Mouse (Mus musculus) left cerebral cortex, adult 2 months (tissue): ENCODE results near the gene Fam53b. TPM values are rescaled to one million over a fixed set of nuclear protein-coding genes. Genes with fewer than 3 reads are reported as not detected.

Experiments used
- DNase-seq, 2 experiments: peaks; one replicate each; pipeline ENCODE4 v3.0.0; 2021 to 2022; ENCODE audit warnings: low spot score in 2 of 2, mixed read lengths in 1 of 2; ENCODE audit errors: extremely low spot score in 1 of 2
- H3K27ac ChIP-seq: fragments of 200-600 bp; 2 replicates; pipeline ENCODE4 v1.8.1; 2022
- H3K4me3 ChIP-seq: fragments of 200-600 bp; 2 replicates; pipeline ENCODE4 v1.8.1; 2022
- CTCF ChIP-seq: fragments of 200-600 bp; IDR thresholded peaks from 2 replicates; pipeline ENCODE4 v1.8.1; 2022; ENCODE audit warnings: antibody characterized with exemption, mild to moderate bottlenecking, moderate library complexity
- intact Hi-C: fragments of 180-260 bp; cut with DNase I; formaldehyde crosslinking; loops from one replicate; pipeline ENCODE4 v1.15.1; 2025
- total RNA-seq, 2 experiments: library from RNA; stranded (reverse); gene quantifications; 2 replicates each; pipeline ENCODE4 v1.2.3; 2021

Gene Fam53b
- total RNA-seq, 2 experiments from 2014 or later, result 57.1 to 75.2 TPM

DNA sequence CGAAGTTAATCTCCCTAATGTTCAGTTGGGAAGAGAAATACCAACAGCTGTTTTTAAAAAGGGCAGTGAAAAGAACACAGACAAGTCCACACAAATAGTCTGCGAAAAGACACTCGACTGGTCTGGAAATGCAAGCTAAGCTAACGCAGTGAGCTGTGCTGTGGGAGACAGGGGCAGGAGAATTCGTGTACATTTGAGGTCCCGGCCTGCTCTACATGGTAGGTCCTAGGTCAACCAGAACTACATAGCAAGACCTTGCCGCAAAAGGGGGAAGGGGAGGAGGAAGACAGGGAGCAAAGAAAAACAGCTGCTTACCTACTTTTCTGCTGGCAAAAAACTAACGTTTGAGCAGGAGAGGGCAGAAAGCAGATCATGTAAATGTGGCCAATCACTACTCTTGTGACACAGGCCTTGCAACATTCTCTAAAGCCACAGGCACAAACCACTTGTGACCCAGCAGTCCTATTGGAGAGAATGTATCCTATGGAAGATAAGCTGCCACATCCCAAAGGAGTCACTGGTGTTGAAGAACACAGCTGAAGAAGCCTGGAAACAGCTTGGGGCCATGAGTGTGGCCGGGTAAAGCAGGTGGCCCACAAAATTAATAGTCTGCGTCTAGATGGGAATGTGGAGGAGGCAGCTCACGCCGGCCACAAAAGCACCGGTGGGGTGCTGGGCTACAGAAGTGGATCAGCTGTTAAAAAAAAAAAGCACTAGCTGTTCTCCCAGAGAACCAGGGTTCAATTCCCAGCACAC lies 87.4 kb downstream of the Fam53b start:
- Histone ChIP-seq H3K4me3 (no peak overlapping the region), H3K27ac (peak overlapping the region; percentile 33; the same call in 1 of the 2 replicates)
- no peak for DNase-seq
- intact Hi-C loops, result no loop called here
- no peak for TF ChIP-seq CTCF

DNA sequence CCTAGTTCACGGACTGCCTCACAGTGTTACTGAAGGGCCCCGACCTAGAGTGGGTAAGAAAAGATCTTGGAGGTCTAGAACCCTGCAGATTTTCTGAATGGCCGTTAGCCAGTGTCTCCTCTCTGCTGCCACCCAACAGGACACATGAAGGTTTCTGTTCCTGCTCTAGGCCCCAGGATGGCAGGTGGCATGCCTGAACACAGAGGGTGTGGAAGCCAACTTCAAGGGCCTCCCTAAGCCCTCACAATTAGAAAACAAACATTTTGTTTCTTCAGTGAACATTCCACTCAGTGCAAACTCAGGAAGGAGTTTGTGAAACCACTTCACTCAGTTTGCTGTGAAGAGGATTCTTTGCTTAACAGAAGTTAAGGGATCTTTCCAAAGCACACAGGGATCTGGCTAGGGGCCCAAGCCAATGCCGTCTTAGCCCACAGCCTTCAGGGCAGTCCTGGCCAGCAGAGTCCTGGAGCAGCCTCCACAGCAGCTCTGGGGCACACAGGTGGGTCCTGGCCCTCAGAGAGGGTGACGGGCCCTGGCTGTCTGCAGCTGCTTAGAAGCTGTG lies 89.1 kb downstream of the Fam53b start:
- Histone ChIP-seq H3K4me3 (no peak overlapping the region), H3K27ac (peak overlapping the region; percentile 75)
- TF ChIP-seq CTCF, result no peak
- peak in 1 of 2 experiments; percentile 6 for DNase-seq
- intact Hi-C loops, result no loop called here

DNA sequence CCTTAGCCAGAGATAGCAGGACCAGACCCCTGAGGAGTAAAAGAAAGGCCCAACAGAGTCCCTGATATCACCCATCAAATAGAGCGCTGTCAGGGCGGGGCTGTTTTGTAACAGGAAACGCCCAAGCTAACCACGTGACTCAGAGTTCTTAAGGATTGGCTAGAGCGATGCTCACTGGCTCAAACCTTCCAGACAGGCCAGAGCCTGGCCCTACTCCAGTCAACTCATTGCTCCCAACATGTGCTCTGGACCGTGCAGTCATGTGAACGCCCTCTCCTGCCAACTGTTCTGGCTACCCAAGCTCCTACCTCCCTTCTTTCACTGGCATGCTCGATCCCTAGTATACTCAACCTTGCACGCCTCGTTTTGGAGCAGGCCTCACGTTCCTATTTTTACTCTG lies 89.8 kb downstream of the Fam53b start:
- intact Hi-C loops, result no loop called here
- Histone ChIP-seq H3K27ac (peak overlapping the region; percentile 75), H3K4me3 (no peak overlapping the region)
- no peak for TF ChIP-seq CTCF
- peak in 1 of 2 experiments; percentile 11 for DNase-seq

DNA sequence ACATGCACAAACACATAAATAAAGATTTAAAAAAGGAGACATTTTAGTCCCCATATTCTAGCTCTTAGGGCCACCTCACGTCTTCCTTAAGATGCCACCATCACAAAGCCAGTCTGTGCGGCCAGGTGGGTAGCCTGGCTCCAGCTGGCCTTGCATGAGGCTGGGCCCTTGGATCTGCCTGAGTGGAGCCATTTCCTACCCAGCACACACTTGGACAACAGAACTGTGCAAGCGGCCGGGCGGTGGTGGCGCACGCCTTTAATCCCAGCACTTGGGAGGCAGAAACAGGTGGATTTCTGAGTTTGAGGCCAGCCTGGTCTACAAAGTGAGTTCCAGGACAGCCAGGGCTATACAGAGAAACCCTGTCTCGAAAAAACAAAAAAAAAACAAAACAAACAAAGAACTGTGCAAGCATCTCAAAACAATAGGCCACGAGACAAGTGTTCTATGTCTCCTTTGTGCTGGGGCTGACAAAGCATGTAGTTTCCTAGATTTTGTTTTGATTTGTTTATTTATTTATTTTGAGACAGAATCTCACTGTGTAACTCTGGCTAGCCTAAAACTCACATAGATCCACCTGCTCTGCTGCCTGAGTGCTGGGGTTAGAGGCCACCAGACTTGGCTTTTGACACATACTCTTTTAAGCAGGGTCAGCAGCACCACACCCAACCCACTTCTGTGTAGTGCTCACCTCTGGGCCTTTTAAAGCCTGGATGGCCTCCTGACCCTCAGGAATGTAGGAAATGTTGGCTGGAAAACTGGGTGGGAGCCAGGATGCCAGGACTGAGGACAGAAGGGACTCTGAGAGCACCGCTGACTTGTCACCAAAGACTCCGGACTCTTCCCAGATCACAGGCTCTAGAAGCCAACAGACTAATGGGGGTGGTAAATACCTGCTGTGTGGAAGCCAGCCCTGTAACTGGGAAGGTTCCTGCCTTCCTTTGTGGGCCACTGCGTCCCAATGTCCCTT lies 91.0 kb downstream of the Fam53b start:
- H3K4me3 ChIP-seq, result no peak overlapping the region
- intact Hi-C loops, result no loop called here
- H3K27ac ChIP-seq, result peak overlapping the region; percentile 78
- no peak for TF ChIP-seq CTCF
- DNase-seq, result peak in 1 of 2 experiments; percentile 10

DNA sequence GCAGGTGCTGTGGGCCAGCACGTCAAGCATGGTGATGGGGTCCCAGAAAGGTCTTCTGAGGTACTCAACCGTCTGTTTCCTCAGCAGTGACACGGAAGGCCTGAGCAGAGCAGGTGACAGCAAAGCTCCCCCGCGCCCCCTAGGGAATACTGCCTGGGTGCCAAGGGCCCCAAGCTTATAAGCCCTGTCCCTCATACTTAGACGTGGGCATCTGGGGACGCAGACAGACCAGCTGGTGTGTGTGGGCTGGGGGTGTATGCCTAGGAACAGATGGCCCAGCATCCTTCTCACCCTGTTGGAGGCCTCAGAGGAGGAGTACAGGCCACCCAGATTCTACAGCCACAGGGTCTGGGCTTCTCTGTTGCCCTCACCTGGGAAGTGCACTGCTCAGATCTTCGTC lies 93.1 kb downstream of the Fam53b start:
- Histone ChIP-seq H3K27ac (peak overlapping the region; percentile 78), H3K4me3 (no peak overlapping the region)
- DNase-seq, result peak in 1 of 2 experiments; percentile 66
- TF ChIP-seq CTCF, result no peak
- intact Hi-C loops, result loop anchor here (2.0 kb wide), 1 partner anchor 68 kb away; no protein-coding TSS in a partner anchor

GRCm38 (mm10) chr7:132719570-132719969 lies 94.1 kb downstream of the Fam53b start:
- H3K4me3 ChIP-seq, result no peak overlapping the region
- intact Hi-C loops, result no loop called here
- TF ChIP-seq CTCF, result no peak
- H3K27ac ChIP-seq, result peak overlapping the region; percentile 78; the same call in 1 of the 2 replicates
- no peak for DNase-seq

GRCm38 (mm10) chr7:132715259-132715658 lies 98.4 kb downstream of the Fam53b start:
- no peak for DNase-seq
- TF ChIP-seq CTCF, result no peak
- intact Hi-C loops, result no loop called here
- no peak overlapping the region for H3K4me3 ChIP-seq
- H3K27ac ChIP-seq, result peak overlapping the region; percentile 94

- Histone ChIP-seq H3K4me3 (no peak overlapping the region), H3K27ac (peak overlapping the region; percentile 94)
- peak in 1 of 2 experiments; percentile 52 for DNase-seq
- TF ChIP-seq CTCF, result no peak
- intact Hi-C loops, result no loop called here
Observed at GRCm38 (mm10) chr7:132714236-132714923, 99.3 kb downstream of the Fam53b start.

GRCm38 (mm10) chr7:132713483-132714126 lies 100.1 kb downstream of the Fam53b start:
- H3K4me3 ChIP-seq, result no peak overlapping the region
- DNase-seq, result no peak
- intact Hi-C loops, result loop anchor here (2.0 kb wide), 2 partner anchors 57 to 99 kb away; partner anchors contain the start of gene Fam53b
- H3K27ac ChIP-seq, result peak overlapping the region; percentile 94
- TF ChIP-seq CTCF, result no peak

- no peak for TF ChIP-seq CTCF
- Histone ChIP-seq H3K27ac (peak overlapping the region; percentile 94), H3K4me3 (no peak overlapping the region)
- intact Hi-C loops, result loop anchor here (2.0 kb wide), 2 partner anchors 56 to 100 kb away; partner anchors contain the start of gene Fam53b
- no peak for DNase-seq
Observed at GRCm38 (mm10) chr7:132712956-132713355, 100.7 kb downstream of the Fam53b start.
